In the genomic region with DNA sequence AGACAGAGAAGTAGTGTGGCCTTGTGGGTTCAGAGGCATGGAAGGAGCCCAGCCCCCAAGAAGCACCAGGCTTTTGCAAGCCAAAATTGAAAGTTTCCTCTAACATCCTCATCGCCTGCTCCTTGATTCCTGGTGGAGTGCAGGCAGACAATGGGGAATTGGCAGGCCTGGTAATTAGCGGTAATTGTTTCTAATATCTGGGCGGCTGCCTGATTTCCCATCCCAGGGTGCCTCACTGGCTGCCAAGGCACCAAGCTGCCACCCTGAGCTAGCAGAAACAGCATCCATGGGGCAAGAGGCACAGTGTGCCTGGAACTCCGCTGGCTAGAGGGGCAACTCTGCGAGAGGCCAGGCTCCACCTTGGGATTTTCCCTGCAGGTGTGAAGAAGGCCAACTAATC, we compare ENCODE assay signal across 30 mouse cellular contexts. TPM values are rescaled to one million over a fixed set of nuclear protein-coding genes. Genes with fewer than 3 reads are reported as not detected.
DNase-seq lines count a peak whose midpoint lies in the region; ATAC-seq and TF ChIP-seq lines count a peak whose summit lies in the region.
"Had no signal": no experiment of that assay in that cellular context is flagged by ENCODE, and none has a peak within 500 bp of the region (broad histone marks: within the 10 kb centered on the region; RNA-seq: fewer than 3 reads in every experiment).

No protein-coding gene starts in this region.

- no peaks in the 10 kb centered on the region for H3K36me3 ChIP-seq in forebrain, embryonic 14.5 days (ENCODE audit: control insufficient read depth, insufficient read depth, low read length)
- no peaks in the 10 kb centered on the region for H3K36me3 ChIP-seq in forebrain, embryonic 12.5 days (replicated peaks)
- H3K36me3 ChIP-seq in stomach, postnatal 0 days (ENCODE audit: control insufficient read depth, insufficient read depth, low read length) = no peaks in the 10 kb centered on the region
- H3K36me3 ChIP-seq: heart, embryonic 10.5 days; limb, embryonic 13.5 days; liver, embryonic 13.5 days; neural tube, embryonic 12.5 days had no signal

- no peak for TF ChIP-seq CTCF in layer of hippocampus, adult 2 months (conservative IDR thresholded peaks at IDR 0.05)
- TF ChIP-seq CTCF in stomach, postnatal 0 days (IDR thresholded peaks at IDR 0.05; ENCODE audit: low read depth) = no peak

- no peak overlapping the region for H3K4me3 ChIP-seq in forebrain, embryonic 14.5 days (ENCODE audit: low read depth, low read length)
- no peak overlapping the region for H3K4me3 ChIP-seq in forebrain, embryonic 12.5 days (replicated peaks)
- H3K4me3 ChIP-seq in layer of hippocampus, adult 2 months = no peak overlapping the region
- H3K4me3 ChIP-seq in stomach, postnatal 0 days (ENCODE audit: low read depth, low read length) = no peak overlapping the region
- H3K4me3 ChIP-seq: heart, embryonic 10.5 days; limb, embryonic 13.5 days; liver, embryonic 13.5 days; neural tube, embryonic 12.5 days had no signal

- WGBS in forebrain, embryonic 14.5 days = 42% methylated on average over 5 of the region's 5 CpGs
- 46% methylated on average over 5 of the region's 5 CpGs for WGBS in forebrain, embryonic 12.5 days
- 52% methylated on average over 5 of the region's 5 CpGs for WGBS in stomach, postnatal 0 days

- TF ChIP-seq EP300 in stomach, postnatal 0 days (optimal IDR thresholded peaks at IDR 0.05) = no peak

- peaks cover 2% of the 10 kb centered on the region for H3K4me1 ChIP-seq in forebrain, embryonic 14.5 days (ENCODE audit: control insufficient read depth, insufficient read depth, low read length)
- peaks cover 12% of the 10 kb centered on the region; the same call in 1 of the 2 replicates for H3K4me1 ChIP-seq in forebrain, embryonic 12.5 days
- H3K4me1 ChIP-seq in stomach, postnatal 0 days (replicated peaks; ENCODE audit: control insufficient read depth, insufficient read depth) = no peaks in the 10 kb centered on the region
- H3K4me1 ChIP-seq: liver, embryonic 13.5 days had no signal

- ATAC-seq in forebrain, embryonic 14.5 days = no peak
- ATAC-seq in forebrain, embryonic 12.5 days (ENCODE audit: low FRiP score) = no peak
- no peak for ATAC-seq in stomach, postnatal 0 days (ENCODE audit: low FRiP score, low TSS enrichment)

- H3K27ac ChIP-seq in forebrain, embryonic 14.5 days (ENCODE audit: low read depth, low read length) = no peak overlapping the region
- H3K27ac ChIP-seq in forebrain, embryonic 12.5 days = no peak overlapping the region
- H3K27ac ChIP-seq in layer of hippocampus, adult 2 months = no peak overlapping the region
- no peak overlapping the region for H3K27ac ChIP-seq in stomach, postnatal 0 days (replicated peaks)
- H3K27ac ChIP-seq: heart, embryonic 10.5 days; limb, embryonic 13.5 days; liver, embryonic 13.5 days; neural tube, embryonic 12.5 days had no signal

- H3K9me3 ChIP-seq in forebrain, embryonic 14.5 days (replicated peaks; ENCODE audit: control insufficient read depth, low read length) = no peaks in the 10 kb centered on the region
- H3K9me3 ChIP-seq in forebrain, embryonic 12.5 days = no peaks in the 10 kb centered on the region
- no peaks in the 10 kb centered on the region for H3K9me3 ChIP-seq in stomach, postnatal 0 days (ENCODE audit: control insufficient read depth, low read length)
- H3K9me3 ChIP-seq: heart, embryonic 10.5 days; limb, embryonic 13.5 days; liver, embryonic 13.5 days; neural tube, embryonic 12.5 days had no signal

- 0 out of 2 replicates have a peak, but pooled peaks cover 3% of the 10 kb centered on the region for H3K27me3 ChIP-seq in forebrain, embryonic 14.5 days (replicated peaks; ENCODE audit: control insufficient read depth, insufficient read depth, low read length)
- H3K27me3 ChIP-seq in forebrain, embryonic 12.5 days = peaks cover 62% of the 10 kb centered on the region
- no peaks in the 10 kb centered on the region for H3K27me3 ChIP-seq in stomach, postnatal 0 days (ENCODE audit: control insufficient read depth, insufficient read depth, low read length)
- H3K27me3 ChIP-seq: neural tube, embryonic 12.5 days had no signal

- H3K9ac ChIP-seq in forebrain, embryonic 14.5 days (ENCODE audit: low read length) = no peak overlapping the region
- H3K9ac ChIP-seq in forebrain, embryonic 12.5 days = no peak overlapping the region
- no peak overlapping the region for H3K9ac ChIP-seq in stomach, postnatal 0 days (ENCODE audit: low read length)
- H3K9ac ChIP-seq: liver, embryonic 13.5 days; lung, embryonic 14.5 days; neural tube, embryonic 12.5 days had no signal

- H3K4me2 ChIP-seq in forebrain, embryonic 14.5 days (ENCODE audit: low read length) = no peak overlapping the region
- no peak overlapping the region for H3K4me2 ChIP-seq in forebrain, embryonic 12.5 days
- H3K4me2 ChIP-seq in stomach, postnatal 0 days (replicated peaks; ENCODE audit: low read depth) = no peak overlapping the region
- H3K4me2 ChIP-seq: limb, embryonic 13.5 days; liver, embryonic 13.5 days; lung, embryonic 14.5 days; neural tube, embryonic 12.5 days had no signal

- DNase-seq in forebrain, embryonic 14.5 days (ENCODE audit: low spot score) = peak; percentile 63
- DNase-seq in layer of hippocampus, adult 2 months (ENCODE audit: low spot score in 2 of 2) = peak; percentile 34 to 46
- DNase-seq in layer of hippocampus, adult 8-10 months (ENCODE audit: low spot score in 2 of 2) = no peak
- peak; percentile 56 for DNase-seq in brain, adult 2 months (ENCODE audit: low read depth, low spot score)
- DNase-seq in retina, embryonic 14.5 days (ENCODE audit: low spot score) = peak; percentile 58
- DNase-seq in stomach, postnatal 0 days (ENCODE audit: low spot score) = no peak
- DNase-seq: cerebellum, adult 9-10 months; embryo, embryonic 11 days; kidney, adult 8-10 months; kidney, postnatal 25 days; liver, embryonic 13.5 days; lung, embryonic 14.5 days; lung, postnatal 36 days; thymus, postnatal 25 days had no signal

RNA-seq across cellular contexts. Expression of a gene that starts 16.3 kb away (rescaled TPM):
- polyA plus RNA-seq in forebrain, embryonic 14.5 days (2014; fragmentation: Nextera tagmentation; extraction: Ambion mirVana) = not detected in 2 replicates
- not detected in 2 replicates for polyA plus RNA-seq in forebrain, embryonic 12.5 days (2016; fragmentation: Nextera tagmentation; extraction: Ambion mirVana)
- not detected for total RNA-seq in layer of hippocampus, adult 2 months (2021)
- total RNA-seq in layer of hippocampus, adult 8-10 months (2022) = not detected
- not detected in 2 replicates for polyA plus RNA-seq in stomach, postnatal 0 days (2015; fragmentation: Nextera tagmentation; extraction: Ambion mirVana)
- total RNA-seq: adrenal gland, adult 18-20 months; adrenal gland, postnatal 4 days; CH12.LX; gastrocnemius, adult 18-20 months; megakaryocyte-erythroid progenitor cell, adult 5-6 weeks; MEL; monocyte, adult 5-6 weeks had no signal
- polyA plus RNA-seq: embryonic facial prominence, embryonic 14.5 days; gonadal fat pad, adult 2 months; heart, embryonic 10.5 days; heart, postnatal 0 days; hindbrain, embryonic 11.5 days; intestine, embryonic 14.5 days; limb, embryonic 13.5 days; liver, embryonic 13.5 days; lung, embryonic 14.5 days had no signal

RNA-seq across cellular contexts. Expression of a gene that starts 48.7 kb away (rescaled TPM):
- polyA plus RNA-seq in forebrain, embryonic 14.5 days (2014; fragmentation: Nextera tagmentation; extraction: Ambion mirVana) = 1.7 and 2.3 TPM in 2 replicates
- 3.5 and 4.2 TPM in 2 replicates for polyA plus RNA-seq in forebrain, embryonic 12.5 days (2016; fragmentation: Nextera tagmentation; extraction: Ambion mirVana)
- total RNA-seq in layer of hippocampus, adult 2 months (2021) = 10 to 100 TPM; 37.0 to 39.9 TPM
- 10 to 100 TPM; 34.0 to 50.8 (median 41.7) TPM for total RNA-seq in layer of hippocampus, adult 8-10 months (2022)
- polyA plus RNA-seq in stomach, postnatal 0 days (2015; fragmentation: Nextera tagmentation; extraction: Ambion mirVana) = 0.22 and 0.41 TPM in 2 replicates
- total RNA-seq: CH12.LX; megakaryocyte-erythroid progenitor cell, adult 5-6 weeks; MEL; monocyte, adult 5-6 weeks had no signal

RNA-seq across cellular contexts. Expression of a gene that starts 49.1 kb away (rescaled TPM):
- polyA plus RNA-seq in forebrain, embryonic 14.5 days (2014; fragmentation: Nextera tagmentation; extraction: Ambion mirVana) = 0.13 TPM in 1 of 2 replicates, not detected in the other
- polyA plus RNA-seq in forebrain, embryonic 12.5 days (2016; fragmentation: Nextera tagmentation; extraction: Ambion mirVana) = 0.15 and 0.28 TPM in 2 replicates
- not detected for total RNA-seq in layer of hippocampus, adult 2 months (2021)
- under 1 TPM in 2 of 4 experiments, not detected in 2; 0.29 to 0.61 TPM for total RNA-seq in layer of hippocampus, adult 8-10 months (2022)
- 0.08 and 0.21 TPM in 2 replicates for polyA plus RNA-seq in stomach, postnatal 0 days (2015; fragmentation: Nextera tagmentation; extraction: Ambion mirVana)
- total RNA-seq: adrenal gland, postnatal 4 days; CH12.LX; megakaryocyte-erythroid progenitor cell, adult 5-6 weeks; MEL; monocyte, adult 5-6 weeks had no signal

Comparison
In these comparisons a context has a peak if more than half of its experiments do, and no peak if none do; other contexts are left out.
1. DNase-seq: peak in forebrain, embryonic 14.5 days (single experiment), layer of hippocampus, adult 2 months (2 of 2), brain, adult 2 months (single experiment) and retina, embryonic 14.5 days (single experiment); none in layer of hippocampus, adult 8-10 months (0 of 2) and stomach, postnatal 0 days (single experiment).